Mouse (Mus musculus): ENCODE results near the gene Nkx2-5. TPM values are rescaled to one million over a fixed set of nuclear protein-coding genes. Genes with fewer than 3 reads are reported as not detected.

The Nkx2-5 gene
- polyA plus RNA-seq, 1 experiment from 2014 or later: not detected

DNA sequence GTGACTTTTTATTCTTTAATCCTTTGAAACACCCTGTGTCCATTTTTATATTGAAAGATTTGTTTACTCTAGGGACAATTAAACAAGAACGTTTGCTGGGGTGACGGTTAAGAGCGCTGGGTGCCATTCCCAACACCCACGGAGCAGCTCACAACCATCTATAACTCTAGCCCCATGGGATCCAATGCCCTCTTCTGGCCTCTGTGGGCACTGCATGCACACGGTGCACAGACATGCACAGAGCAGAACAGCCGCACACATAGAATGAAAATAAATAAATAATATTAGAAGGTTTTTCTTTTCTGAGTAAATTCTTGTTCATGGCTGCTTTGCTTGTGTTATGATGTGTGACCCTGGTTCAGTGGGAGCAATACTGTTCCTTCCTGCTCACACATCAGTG is 34.4 kb upstream of the Nkx2-5 start:
- 95% methylated on average over 6 of the region's 6 CpGs for WGBS
- H3K9ac ChIP-seq (replicated peaks; ENCODE audit: low read depth, low read length): no peak overlapping the region
- no peak overlapping the region for H3K4me2 ChIP-seq (ENCODE audit: low read length)
- H3K4me1 ChIP-seq (replicated peaks; ENCODE audit: control insufficient read depth, insufficient read depth, low read length): peaks cover 2% of the 10 kb centered on the region; the same call in 1 of the 2 replicates
- no peak overlapping the region for H3K4me3 ChIP-seq (replicated peaks; ENCODE audit: low read length)
- H3K9me3 ChIP-seq (ENCODE audit: control insufficient read depth, low read length): no peaks in the 10 kb centered on the region
- no peak overlapping the region for H3K27ac ChIP-seq (ENCODE audit: low read length)
- no peaks in the 10 kb centered on the region for H3K36me3 ChIP-seq (ENCODE audit: control insufficient read depth, insufficient read depth)
- ATAC-seq: no peak
- no peaks in the 10 kb centered on the region for H3K27me3 ChIP-seq (replicated peaks; ENCODE audit: control insufficient read depth, insufficient read depth, low read length)

DNA sequence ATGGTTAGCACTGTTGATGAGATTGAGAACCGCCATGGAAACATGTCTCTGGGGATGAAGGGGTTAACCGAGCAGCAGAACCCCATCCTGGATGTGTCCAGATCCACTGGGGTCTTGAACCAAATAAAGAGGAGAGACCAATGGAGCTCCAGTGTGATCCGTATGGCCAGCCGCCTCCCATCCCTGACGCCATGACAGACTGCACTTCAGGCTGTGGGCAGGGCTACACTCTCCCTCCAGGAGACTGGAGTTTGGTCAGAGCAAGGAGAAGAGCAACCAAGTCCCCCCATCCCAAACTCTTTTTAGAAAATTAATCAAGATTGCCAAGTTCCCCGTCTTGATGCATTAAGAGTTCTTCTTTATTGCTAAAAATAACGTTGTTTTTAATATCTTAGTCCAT is 33.1 kb upstream of the Nkx2-5 start:
- Histone ChIP-seq H3K4me1 (replicated peaks; ENCODE audit: control insufficient read depth, insufficient read depth, low read length) (no peaks in the 10 kb centered on the region), H3K4me3 (replicated peaks; ENCODE audit: low read length) (no peak overlapping the region), H3K36me3 (ENCODE audit: control insufficient read depth, insufficient read depth) (no peaks in the 10 kb centered on the region), H3K4me2 (ENCODE audit: low read length) (no peak overlapping the region), H3K27ac (ENCODE audit: low read length) (no peak overlapping the region), H3K9me3 (ENCODE audit: control insufficient read depth, low read length) (no peaks in the 10 kb centered on the region), H3K27me3 (replicated peaks; ENCODE audit: control insufficient read depth, insufficient read depth, low read length) (no peaks in the 10 kb centered on the region), H3K9ac (replicated peaks; ENCODE audit: low read depth, low read length) (no peak overlapping the region)
- no peak for ATAC-seq
- WGBS: 88% methylated on average over 7 of the region's 7 CpGs

DNA sequence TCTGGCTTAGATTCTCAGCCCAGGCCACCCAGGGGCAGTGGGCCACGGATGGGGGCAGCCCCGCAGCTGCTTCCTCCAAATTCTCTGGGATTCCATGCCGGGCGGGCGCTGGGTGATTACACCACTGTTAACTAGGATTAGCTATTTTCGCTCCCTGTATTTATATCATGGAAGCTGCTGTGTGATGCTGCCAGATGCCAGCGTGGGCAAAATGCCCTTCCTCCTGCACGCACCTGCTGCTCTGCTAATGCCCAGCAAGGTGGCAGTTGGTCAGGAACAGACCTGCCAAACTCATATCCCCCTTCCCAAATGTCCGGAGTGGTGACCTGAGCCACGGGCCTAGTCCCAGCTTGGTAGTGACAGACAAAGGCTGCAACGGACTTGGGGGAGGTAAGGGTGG is 29.7 kb upstream of the Nkx2-5 start:
- Histone ChIP-seq H3K4me2 (ENCODE audit: low read length) (no peak overlapping the region), H3K4me1 (replicated peaks; ENCODE audit: control insufficient read depth, insufficient read depth, low read length) (no peaks in the 10 kb centered on the region), H3K9ac (replicated peaks; ENCODE audit: low read depth, low read length) (no peak overlapping the region), H3K36me3 (ENCODE audit: control insufficient read depth, insufficient read depth) (no peaks in the 10 kb centered on the region), H3K9me3 (ENCODE audit: control insufficient read depth, low read length) (no peaks in the 10 kb centered on the region), H3K4me3 (replicated peaks; ENCODE audit: low read length) (no peak overlapping the region), H3K27me3 (replicated peaks; ENCODE audit: control insufficient read depth, insufficient read depth, low read length) (no peaks in the 10 kb centered on the region), H3K27ac (ENCODE audit: low read length) (no peak overlapping the region)
- ATAC-seq: no peak
- 61% methylated on average over 11 of the region's 11 CpGs for WGBS

DNA sequence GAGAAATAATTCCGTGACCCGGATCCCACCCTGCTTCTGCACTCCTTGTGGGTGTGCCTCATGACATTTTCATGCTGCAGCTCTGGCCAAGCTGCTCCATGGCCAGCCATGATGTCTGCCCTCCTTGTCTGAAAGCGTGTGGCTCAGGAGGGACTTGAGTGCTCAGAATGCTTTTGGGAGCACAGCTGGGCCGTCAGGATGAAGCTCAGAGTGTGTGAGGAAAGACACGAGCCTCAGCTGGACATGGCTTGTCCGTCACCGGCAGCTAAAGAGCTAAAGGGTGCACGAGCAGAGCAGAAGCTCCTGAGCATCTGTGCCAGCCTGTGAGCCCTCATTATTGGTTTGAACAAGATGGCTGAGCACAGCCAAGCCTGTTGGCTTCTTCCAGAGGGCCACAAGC is 28.7 kb upstream of the Nkx2-5 start:
- no peaks in the 10 kb centered on the region for H3K9me3 ChIP-seq (ENCODE audit: control insufficient read depth, low read length)
- H3K27ac ChIP-seq (ENCODE audit: low read length): no peak overlapping the region
- H3K4me3 ChIP-seq (replicated peaks; ENCODE audit: low read length): no peak overlapping the region
- H3K36me3 ChIP-seq (ENCODE audit: control insufficient read depth, insufficient read depth): no peaks in the 10 kb centered on the region
- ATAC-seq: no peak
- no peaks in the 10 kb centered on the region for H3K27me3 ChIP-seq (replicated peaks; ENCODE audit: control insufficient read depth, insufficient read depth, low read length)
- no peak overlapping the region for H3K9ac ChIP-seq (replicated peaks; ENCODE audit: low read depth, low read length)
- H3K4me1 ChIP-seq (replicated peaks; ENCODE audit: control insufficient read depth, insufficient read depth, low read length): no peaks in the 10 kb centered on the region
- 84% methylated on average over 8 of the region's 8 CpGs for WGBS
- H3K4me2 ChIP-seq (ENCODE audit: low read length): no peak overlapping the region

DNA sequence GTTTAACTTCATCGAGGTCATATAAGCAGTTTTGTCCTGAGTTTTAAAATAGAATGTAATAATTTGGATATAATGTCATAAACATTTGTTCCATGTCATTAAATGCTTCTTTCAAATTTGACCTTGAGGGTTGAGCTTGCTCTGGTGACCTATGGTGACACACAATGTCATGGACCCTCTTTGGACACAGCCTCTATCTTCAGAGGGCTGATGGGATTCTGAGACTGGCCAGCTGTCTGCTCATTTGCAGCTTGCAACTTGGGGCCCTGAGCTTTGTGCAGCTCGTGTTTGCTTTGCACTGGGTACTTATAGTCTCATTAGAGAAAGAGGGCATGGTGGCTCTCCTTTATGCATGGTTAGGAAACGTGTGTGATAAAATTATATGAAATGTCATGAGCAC is 28.1 kb upstream of the Nkx2-5 start:
- no peaks in the 10 kb centered on the region for H3K27me3 ChIP-seq (replicated peaks; ENCODE audit: control insufficient read depth, insufficient read depth, low read length)
- H3K4me1 ChIP-seq (replicated peaks; ENCODE audit: control insufficient read depth, insufficient read depth, low read length): no peaks in the 10 kb centered on the region
- no peak overlapping the region for H3K4me2 ChIP-seq (ENCODE audit: low read length)
- no peak for ATAC-seq
- H3K27ac ChIP-seq (ENCODE audit: low read length): no peak overlapping the region
- H3K36me3 ChIP-seq (ENCODE audit: control insufficient read depth, insufficient read depth): no peaks in the 10 kb centered on the region
- no peaks in the 10 kb centered on the region for H3K9me3 ChIP-seq (ENCODE audit: control insufficient read depth, low read length)
- H3K9ac ChIP-seq (replicated peaks; ENCODE audit: low read depth, low read length): no peak overlapping the region
- H3K4me3 ChIP-seq (replicated peaks; ENCODE audit: low read length): no peak overlapping the region
- 74% methylated on average over 3 of the region's 3 CpGs for WGBS

DNA sequence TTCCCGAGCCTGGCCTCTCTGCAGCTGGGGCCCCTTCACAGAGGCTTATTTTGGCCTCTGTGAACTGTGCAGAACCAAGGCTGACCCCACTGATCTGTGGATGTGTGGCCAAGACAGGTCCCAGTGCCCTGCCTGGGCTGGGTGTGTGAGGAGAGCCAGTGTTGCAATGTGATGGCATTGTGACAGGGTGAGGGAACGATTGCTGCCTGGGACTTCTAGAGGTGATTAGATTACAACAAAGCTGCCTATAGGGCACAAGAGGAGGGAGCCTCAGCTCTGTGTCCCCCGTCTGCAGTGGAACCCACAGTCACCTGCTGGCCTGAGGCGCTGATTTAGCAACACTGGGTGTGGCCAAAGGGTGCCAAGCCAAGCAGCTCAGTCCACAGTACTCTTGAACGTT is 23.9 kb upstream of the Nkx2-5 start:
- Histone ChIP-seq H3K4me3 (replicated peaks; ENCODE audit: low read length) (no peak overlapping the region), H3K36me3 (ENCODE audit: control insufficient read depth, insufficient read depth) (no peaks in the 10 kb centered on the region), H3K4me2 (ENCODE audit: low read length) (no peak overlapping the region), H3K27me3 (replicated peaks; ENCODE audit: control insufficient read depth, insufficient read depth, low read length) (peaks cover 4% of the 10 kb centered on the region; the same call in 1 of the 2 replicates), H3K9ac (replicated peaks; ENCODE audit: low read depth, low read length) (no peak overlapping the region), H3K9me3 (ENCODE audit: control insufficient read depth, low read length) (no peaks in the 10 kb centered on the region), H3K4me1 (replicated peaks; ENCODE audit: control insufficient read depth, insufficient read depth, low read length) (no peaks in the 10 kb centered on the region), H3K27ac (ENCODE audit: low read length) (no peak overlapping the region)
- ATAC-seq: no peak
- 31% methylated on average over 5 of the region's 5 CpGs for WGBS

DNA sequence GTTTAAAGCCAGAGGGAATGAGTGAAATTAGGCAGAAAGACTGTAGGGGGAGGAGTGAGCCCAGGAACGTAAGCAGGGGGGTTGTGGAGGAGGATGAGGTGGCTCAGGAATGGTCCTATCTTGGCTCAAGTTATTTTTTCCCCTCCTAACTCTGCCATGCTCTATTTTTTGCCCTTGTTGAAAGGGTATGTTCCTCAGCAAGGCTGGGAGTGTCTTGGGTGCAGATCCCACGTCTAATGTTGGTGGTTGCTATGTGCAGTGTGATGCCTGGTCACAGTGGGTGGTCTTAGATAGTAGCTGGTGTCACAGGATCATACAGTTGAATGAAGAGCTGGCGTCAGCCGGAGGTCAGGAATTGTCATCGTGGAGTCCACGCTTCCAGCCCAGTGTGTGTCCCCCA is 20.3 kb upstream of the Nkx2-5 start:
- 73% methylated on average over 6 of the region's 6 CpGs for WGBS
- no peak overlapping the region for H3K9ac ChIP-seq (replicated peaks; ENCODE audit: low read depth, low read length)
- no peak overlapping the region for H3K4me3 ChIP-seq (replicated peaks; ENCODE audit: low read length)
- H3K36me3 ChIP-seq (ENCODE audit: control insufficient read depth, insufficient read depth): no peaks in the 10 kb centered on the region
- no peak overlapping the region for H3K27ac ChIP-seq (ENCODE audit: low read length)
- ATAC-seq: no peak
- H3K9me3 ChIP-seq (ENCODE audit: control insufficient read depth, low read length): peaks cover 2% of the 10 kb centered on the region; the same call in 1 of the 2 replicates
- H3K4me2 ChIP-seq (ENCODE audit: low read length): no peak overlapping the region
- H3K27me3 ChIP-seq (replicated peaks; ENCODE audit: control insufficient read depth, insufficient read depth, low read length): peaks cover 10% of the 10 kb centered on the region; the same call in 1 of the 2 replicates
- H3K4me1 ChIP-seq (replicated peaks; ENCODE audit: control insufficient read depth, insufficient read depth, low read length): no peaks in the 10 kb centered on the region

DNA sequence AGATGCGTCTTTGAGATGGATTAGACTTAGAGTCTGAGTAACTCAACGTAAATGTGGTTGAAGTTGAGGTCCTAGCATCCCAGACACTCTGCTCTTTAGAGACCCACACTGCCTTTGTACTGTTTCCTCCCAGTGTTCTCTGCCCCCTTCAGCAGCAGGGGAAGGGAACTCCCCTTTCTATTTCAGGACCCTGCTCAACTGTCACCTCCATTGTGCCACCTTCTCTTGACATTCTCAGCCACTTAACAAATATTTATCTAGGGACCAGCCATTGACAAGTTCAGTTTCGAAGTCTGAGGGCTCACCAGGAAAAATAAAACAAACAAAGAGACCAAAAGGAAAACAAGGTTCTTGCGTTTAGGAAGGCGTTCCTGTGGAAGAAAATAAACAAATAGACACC is 19.5 kb upstream of the Nkx2-5 start:
- Histone ChIP-seq H3K9ac (replicated peaks; ENCODE audit: low read depth, low read length) (no peak overlapping the region), H3K9me3 (ENCODE audit: control insufficient read depth, low read length) (peaks cover 2% of the 10 kb centered on the region; the same call in 1 of the 2 replicates), H3K36me3 (ENCODE audit: control insufficient read depth, insufficient read depth) (no peaks in the 10 kb centered on the region), H3K4me1 (replicated peaks; ENCODE audit: control insufficient read depth, insufficient read depth, low read length) (no peaks in the 10 kb centered on the region), H3K27me3 (replicated peaks; ENCODE audit: control insufficient read depth, insufficient read depth, low read length) (peaks cover 14% of the 10 kb centered on the region), H3K4me2 (ENCODE audit: low read length) (no peak overlapping the region), H3K27ac (ENCODE audit: low read length) (no peak overlapping the region), H3K4me3 (replicated peaks; ENCODE audit: low read length) (no peak overlapping the region)
- ATAC-seq: no peak
- WGBS: 77% methylated on average over 5 of the region's 5 CpGs

DNA sequence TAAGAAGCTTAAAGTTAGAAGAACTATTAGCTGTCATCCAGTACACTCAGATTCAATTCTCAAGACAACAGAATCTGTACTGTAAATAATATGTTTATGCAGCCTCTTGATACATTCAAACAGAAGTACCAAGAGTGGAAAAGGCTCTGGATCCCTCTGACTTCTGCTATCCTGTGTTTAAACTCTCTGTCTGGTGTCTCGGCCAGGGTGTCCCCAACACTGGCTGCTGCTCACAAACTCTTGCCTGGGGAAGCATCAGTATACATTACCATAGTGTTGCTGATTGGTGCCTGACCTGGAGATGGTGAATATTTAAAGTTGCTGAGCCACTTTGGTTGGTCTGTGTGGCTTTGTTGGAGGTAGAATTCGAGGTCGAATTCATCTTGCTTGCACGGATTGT is 17.0 kb upstream of the Nkx2-5 start:
- no peak overlapping the region for H3K4me2 ChIP-seq (ENCODE audit: low read length)
- H3K9ac ChIP-seq (replicated peaks; ENCODE audit: low read depth, low read length): no peak overlapping the region
- no peak overlapping the region for H3K4me3 ChIP-seq (replicated peaks; ENCODE audit: low read length)
- 72% methylated on average over 4 of the region's 4 CpGs for WGBS
- H3K36me3 ChIP-seq (ENCODE audit: control insufficient read depth, insufficient read depth): no peaks in the 10 kb centered on the region
- no peaks in the 10 kb centered on the region for H3K4me1 ChIP-seq (replicated peaks; ENCODE audit: control insufficient read depth, insufficient read depth, low read length)
- H3K9me3 ChIP-seq (ENCODE audit: control insufficient read depth, low read length): peaks cover 2% of the 10 kb centered on the region; the same call in 1 of the 2 replicates
- ATAC-seq: no peak
- H3K27me3 ChIP-seq (replicated peaks; ENCODE audit: control insufficient read depth, insufficient read depth, low read length): peaks cover 29% of the 10 kb centered on the region
- H3K27ac ChIP-seq (ENCODE audit: low read length): no peak overlapping the region

DNA sequence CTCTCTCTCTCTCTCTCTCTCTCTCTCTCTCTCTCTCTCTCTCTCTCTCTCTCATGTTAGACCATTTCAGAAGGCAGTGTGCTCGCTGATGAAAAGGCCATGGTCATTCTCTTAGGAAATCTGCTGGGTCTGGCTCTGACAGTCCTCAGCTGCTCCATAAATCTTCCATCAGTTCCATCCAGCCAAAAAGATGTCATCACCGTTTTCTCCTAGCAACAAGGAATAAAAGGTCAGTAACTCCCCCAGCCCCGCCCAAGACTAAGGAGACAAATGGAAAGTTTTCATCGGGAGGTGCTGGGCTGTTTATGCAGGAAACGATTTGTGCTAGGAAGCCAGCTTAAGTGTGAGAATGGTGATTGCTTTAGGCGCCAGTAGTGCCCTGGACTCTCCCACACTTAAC is 16.6 kb upstream of the Nkx2-5 start:
- ATAC-seq: no peak
- Histone ChIP-seq H3K36me3 (ENCODE audit: control insufficient read depth, insufficient read depth) (no peaks in the 10 kb centered on the region), H3K4me1 (replicated peaks; ENCODE audit: control insufficient read depth, insufficient read depth, low read length) (no peaks in the 10 kb centered on the region), H3K9ac (replicated peaks; ENCODE audit: low read depth, low read length) (no peak overlapping the region), H3K4me3 (replicated peaks; ENCODE audit: low read length) (no peak overlapping the region), H3K27ac (ENCODE audit: low read length) (no peak overlapping the region), H3K9me3 (ENCODE audit: control insufficient read depth, low read length) (peaks cover 2% of the 10 kb centered on the region; the same call in 1 of the 2 replicates), H3K4me2 (ENCODE audit: low read length) (no peak overlapping the region), H3K27me3 (replicated peaks; ENCODE audit: control insufficient read depth, insufficient read depth, low read length) (peaks cover 33% of the 10 kb centered on the region)
- WGBS: 26% methylated on average over 6 of the region's 6 CpGs
